Mouse (Mus musculus): ENCODE data around the gene Tnrc6a.

- TF ChIP-seq ZC3H11A (IDR thresholded peaks at IDR 0.05; ENCODE audit: borderline replicate concordance, low read depth, low read length) (no peak), MAFK (IDR thresholded peaks at IDR 0.05; ENCODE audit: insufficient read depth, low read depth, low read length) (no peak), ZNF384 (IDR thresholded peaks at IDR 0.05; ENCODE audit: low read depth, low read length) (peak; percentile 78), HCFC1 (IDR thresholded peaks at IDR 0.05; ENCODE audit: borderline replicate concordance, insufficient read depth, low read length) (no peak), CHD2 (IDR thresholded peaks at IDR 0.05; ENCODE audit: low read depth, low read length) (no peak)
Measured at GRCm38 (mm10) chr7:123124299-123124716, 623 bp downstream of the Tnrc6a start.

All from ES-E14 (cell line).